Mouse (Mus musculus) left cerebral cortex, postnatal 10 days (tissue): ENCODE measurements around the gene Arl4c. TPM values are rescaled to one million over a fixed set of nuclear protein-coding genes. Genes with fewer than 3 reads are reported as not detected.

ENCODE experiments used
- DNase-seq, 2 experiments: peaks; one replicate each; pipeline ENCODE4 v3.0.0; 2021 to 2022; ENCODE audit warnings: low spot score in 2 of 2, mixed read lengths in 1 of 2; ENCODE audit errors: extremely low spot score in 1 of 2
- intact Hi-C: fragments of 180-260 bp; cut with DNase I; formaldehyde crosslinking; loops from one replicate; pipeline ENCODE4 v1.15.1; 2025
- total RNA-seq, 2 experiments: library from RNA; stranded (reverse); gene quantifications; 2 replicates each; pipeline ENCODE4 v1.2.3; 2021

The Arl4c gene
- 10 to 100 TPM; 56.2 to 62.1 TPM for total RNA-seq

DNA sequence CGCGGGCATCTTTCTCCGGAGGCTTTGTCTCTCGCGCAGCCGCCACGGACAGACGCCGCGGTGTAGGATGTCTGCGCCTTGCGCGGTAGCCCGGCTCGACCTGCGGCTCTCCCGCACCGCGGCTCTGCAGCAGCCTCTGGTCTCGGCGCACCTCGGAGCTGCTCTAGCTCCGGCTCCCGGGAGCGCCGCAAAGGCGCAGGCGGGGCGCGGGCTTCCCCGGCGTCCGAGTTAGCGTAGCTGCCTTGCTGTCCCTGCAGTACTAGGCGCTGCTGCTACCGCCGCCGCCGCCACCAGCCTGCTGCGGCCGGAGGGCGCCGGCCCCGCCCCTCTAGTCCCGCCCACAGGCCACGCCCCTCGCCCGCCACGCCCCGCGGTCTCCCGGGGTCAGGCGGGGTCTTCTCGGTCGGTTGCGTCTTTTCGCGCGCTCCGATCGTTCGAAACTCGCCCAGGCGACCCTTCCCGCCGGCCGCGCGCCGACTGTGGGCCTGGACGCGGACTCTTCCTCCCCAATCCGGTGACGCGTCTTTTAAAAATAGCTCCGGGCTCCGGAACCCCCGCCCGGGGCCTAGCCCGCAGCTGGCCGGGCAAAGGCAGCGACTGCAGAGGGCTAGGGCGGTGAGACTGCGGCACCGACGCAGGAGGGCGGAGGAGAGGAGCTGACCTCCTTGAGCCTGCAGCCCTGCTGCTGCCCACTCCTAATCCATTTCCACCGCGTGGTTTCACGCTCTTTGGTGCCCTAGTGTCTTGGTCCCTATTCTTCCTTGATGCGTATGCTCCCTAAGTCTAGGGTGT lies at the start of gene Arl4c:
Gene Arl4c (minus strand): TSS at position 352 of the 792 bp plus-strand sequence.
- intact Hi-C loops, result loop anchor here (5.0 kb wide), 2 partner anchors 45 to 345 kb away; no protein-coding TSS in a partner anchor
- DNase-seq, result peak; percentile 75 to 86

DNA sequence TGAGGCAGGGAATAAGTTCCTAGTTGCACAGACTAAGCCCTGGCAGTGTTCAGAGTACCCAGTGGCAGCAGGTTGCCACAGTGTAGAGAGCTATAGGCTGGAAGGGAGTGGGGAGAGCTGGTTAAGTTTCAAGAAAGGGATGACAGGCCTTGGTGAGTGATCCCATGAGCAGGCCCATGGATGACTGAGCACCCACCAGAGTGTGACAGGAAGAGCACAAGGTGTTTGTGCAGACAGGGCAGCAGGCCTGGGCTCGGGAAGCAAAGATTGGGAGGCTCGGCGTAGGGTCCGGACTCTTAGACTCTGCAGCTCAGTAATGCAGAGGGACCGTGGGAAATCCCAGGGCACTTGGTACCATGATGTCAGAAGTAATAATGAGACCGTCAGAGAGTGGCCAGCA lies 49.3 kb upstream of the Arl4c start:
- intact Hi-C loops, result no loop called here
- DNase-seq, result no peak

DNA sequence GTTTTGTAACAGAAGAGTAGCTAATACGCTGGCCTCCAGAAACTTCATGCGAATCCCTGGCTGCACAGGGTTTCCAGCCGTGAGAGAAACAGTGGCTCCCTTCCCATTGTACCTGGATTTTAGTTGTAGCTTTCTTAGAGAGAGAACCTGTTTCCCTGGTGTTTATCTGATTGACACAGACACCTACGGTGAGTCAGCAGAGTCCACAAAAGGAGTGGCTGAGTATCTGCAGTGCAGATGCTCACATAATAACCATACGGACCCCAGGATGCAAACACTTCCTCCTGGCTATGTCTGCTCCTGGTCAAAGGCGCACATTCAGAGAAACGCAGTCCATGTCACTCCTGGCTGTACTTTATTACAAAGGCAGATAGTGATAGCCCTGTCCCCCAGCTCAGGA lies 48.6 kb upstream of the Arl4c start:
- DNase-seq, result no peak
- intact Hi-C loops, result no loop called here

DNA sequence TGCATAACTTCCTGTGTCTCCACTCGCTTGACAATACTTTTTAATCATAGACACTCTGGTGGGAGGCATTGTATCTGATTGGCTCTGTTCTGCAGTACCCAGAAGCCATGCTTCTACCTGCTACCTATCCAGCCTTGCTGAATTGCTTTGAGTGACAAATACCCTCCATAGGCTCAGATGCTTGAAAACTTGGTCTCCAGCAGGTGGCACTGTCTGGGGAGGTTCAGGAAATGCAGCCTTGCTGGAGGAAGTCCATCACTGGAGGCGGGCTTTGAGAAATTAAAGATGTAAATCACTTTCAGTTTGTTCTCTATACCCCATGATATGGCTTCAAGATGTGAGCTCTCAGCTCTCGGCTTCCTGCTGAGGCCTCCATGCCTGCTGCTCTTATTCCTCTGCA lies 48.1 kb upstream of the Arl4c start:
- DNase-seq, result peak in 1 of 2 experiments; percentile 67
- intact Hi-C loops, result no loop called here

DNA sequence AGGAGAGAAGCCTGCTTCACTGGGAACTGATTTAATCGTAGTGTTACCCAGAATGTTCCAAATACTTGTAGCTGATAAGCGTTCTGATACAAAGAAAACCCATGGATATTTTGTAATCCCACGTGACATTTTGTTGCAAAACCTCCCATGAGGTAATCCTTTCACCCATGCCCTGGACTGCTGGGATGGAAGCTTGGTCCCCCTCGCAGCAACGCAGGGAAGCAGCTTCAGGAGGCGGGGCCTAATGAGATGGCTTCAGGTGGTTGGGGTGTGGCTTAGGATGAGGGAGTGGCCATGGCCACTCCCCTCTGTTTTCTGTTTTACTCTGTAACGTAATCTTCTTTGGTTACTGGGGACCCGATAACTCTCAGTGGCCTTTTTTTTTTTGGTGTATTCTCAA lies 47.1 kb upstream of the Arl4c start:
- no peak for DNase-seq
- intact Hi-C loops, result loop anchor here (10.0 kb wide), 2 partner anchors 776 to 886 kb away; no protein-coding TSS in a partner anchor

DNA sequence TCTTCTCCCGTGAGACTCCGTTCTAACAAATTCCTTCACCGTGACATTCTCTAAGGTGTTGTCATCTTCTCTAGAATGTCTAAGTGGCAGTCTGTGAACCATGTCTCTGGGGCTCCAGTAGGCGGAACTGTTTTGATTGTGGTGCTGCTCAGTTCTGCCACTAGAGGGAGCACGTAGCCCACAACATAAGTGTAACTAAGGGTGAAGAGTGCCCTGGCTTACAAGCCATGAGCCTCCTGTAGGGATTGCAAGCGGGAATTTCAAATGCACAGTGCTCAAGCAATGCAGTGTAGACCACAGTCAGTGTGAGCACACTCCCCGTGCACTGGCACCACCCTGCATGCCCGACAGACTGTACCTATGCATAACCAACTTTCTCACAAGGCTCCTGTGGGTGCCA lies 43.2 kb upstream of the Arl4c start:
- intact Hi-C loops, result loop anchor here (2.0 to 10.0 kb wide), 3 partner anchors 452 to 890 kb away; no protein-coding TSS in a partner anchor
- peak; percentile 84 to 87 for DNase-seq

DNA sequence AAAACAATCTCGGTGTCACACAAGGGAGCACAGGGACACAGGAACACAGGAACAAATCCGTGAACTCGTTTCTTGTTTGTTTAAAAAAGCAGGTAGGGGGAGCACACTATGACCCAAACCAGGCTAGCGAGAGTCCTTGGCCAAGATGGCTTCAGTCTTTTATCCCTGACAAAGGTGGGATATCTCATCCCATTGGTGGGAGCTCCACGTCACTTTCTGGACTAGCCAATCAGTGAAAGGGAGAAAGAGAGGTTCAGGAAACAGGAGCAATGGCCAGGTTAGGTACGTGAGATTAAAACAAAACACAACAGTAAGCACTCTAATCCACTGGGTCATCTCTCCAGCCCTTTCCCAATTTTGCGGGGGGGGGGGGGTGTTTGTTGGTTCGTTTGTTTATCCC lies 42.2 kb upstream of the Arl4c start:
- intact Hi-C loops, result loop anchor here (2.0 to 10.0 kb wide), 4 partner anchors 387 to 891 kb away; no protein-coding TSS in a partner anchor

DNA sequence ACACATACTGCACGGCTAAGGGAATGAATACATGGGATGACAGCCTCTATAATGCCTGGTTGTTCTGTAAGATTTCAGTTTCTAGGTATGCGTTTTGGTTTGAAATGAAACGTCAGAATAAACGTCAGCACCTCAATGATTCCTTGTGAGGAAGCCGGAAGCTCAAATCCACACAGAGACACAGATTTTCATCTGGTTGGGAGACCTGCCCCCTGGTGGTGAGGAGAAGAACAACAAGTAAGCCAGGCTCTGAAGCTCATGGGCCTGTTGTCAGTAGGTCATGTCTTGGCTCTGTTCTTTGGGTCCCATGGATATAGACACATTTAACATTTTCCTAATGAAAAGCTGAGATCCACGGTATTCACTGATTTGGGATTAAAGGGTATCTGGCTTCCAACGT lies 40.4 kb upstream of the Arl4c start:
- intact Hi-C loops, result loop anchor here (5.0 to 10.0 kb wide), 3 partner anchors 385 to 892 kb away; no protein-coding TSS in a partner anchor

More for the DNA sequence above, 42.2 kb upstream of the Arl4c start:
- no peak for DNase-seq

DNA sequence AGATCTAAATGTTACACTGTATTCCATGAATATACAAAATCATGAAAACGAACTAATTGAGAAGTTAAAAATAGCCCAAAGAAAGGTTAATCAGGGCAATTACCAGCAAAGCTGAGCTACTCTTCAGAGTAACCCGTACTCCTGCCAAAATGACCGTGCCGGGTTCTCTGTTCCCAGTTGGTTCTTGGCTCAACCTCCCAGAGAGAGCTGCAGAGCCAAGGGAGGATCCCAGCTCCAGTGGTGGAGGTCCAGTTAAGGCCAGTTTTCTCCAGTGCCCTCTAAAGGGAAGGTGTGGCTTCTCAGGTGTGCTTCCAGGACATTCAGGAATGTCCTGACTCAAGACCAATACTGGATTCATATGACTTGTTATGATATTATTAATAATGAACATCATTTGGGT lies 37.5 kb upstream of the Arl4c start:
- DNase-seq, result no peak
- intact Hi-C loops, result no loop called here

More for the DNA sequence above, 40.4 kb upstream of the Arl4c start:
- DNase-seq, result peak; percentile 50 to 54

DNA sequence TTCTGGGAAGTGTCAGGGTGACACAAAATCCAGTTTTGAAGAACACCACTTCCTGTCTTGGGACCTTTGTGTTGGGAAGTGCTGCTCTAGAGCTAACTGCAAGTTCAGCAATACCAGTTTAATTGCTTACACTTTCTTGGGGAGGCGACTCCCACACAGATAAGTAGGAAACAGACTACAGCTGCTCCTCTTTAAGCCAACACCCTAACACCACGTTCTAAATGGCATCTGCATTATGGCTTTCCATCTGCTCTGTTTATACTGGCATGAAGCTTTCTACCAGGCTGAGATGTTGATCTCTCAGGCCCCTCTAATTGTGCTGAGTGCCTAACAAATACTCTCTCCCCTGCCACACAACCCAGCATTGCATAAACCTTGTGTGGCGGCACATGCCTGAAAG lies 36.9 kb upstream of the Arl4c start:
- intact Hi-C loops, result no loop called here
- DNase-seq, result no peak

DNA sequence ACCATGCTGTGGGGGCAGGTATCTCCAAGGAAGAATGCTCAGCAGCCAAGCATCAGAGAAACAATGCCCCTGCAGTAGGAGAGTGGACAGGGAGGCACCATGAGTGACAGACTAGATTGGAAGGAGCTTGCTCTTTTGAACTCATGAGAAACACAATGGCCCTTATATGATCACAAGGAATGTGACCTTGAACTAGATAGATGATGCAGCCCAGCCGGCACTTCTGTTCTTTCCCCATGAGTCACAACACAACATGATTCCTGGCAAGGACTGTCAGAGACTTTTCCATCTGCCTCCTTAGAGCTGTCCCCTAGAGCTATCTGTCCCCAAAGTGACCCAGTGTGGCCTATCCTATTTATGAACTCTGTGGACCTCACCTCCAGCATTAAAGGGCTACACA lies 27.5 kb upstream of the Arl4c start:
- intact Hi-C loops, result no loop called here
- no peak for DNase-seq

DNA sequence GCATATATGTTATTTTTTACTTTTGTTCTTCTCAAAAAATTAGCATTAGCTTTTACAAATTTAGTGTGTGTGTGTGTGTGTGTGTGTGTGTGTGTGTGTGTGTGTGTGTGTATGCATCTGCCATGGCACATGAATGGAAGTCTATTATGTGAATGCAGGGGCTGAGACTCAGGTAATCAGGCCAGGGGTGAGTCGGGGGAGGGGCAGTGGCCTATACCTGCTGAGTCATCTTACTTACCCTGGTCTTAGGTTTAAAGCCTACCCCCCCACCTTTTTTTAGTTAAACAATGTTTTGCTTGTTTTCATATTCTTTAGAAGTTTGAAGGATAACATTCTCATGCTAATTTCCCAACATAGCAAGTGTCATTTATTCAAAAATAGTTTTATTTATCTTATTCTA lies 25.3 kb upstream of the Arl4c start:
- no peak for DNase-seq
- intact Hi-C loops, result no loop called here

DNA sequence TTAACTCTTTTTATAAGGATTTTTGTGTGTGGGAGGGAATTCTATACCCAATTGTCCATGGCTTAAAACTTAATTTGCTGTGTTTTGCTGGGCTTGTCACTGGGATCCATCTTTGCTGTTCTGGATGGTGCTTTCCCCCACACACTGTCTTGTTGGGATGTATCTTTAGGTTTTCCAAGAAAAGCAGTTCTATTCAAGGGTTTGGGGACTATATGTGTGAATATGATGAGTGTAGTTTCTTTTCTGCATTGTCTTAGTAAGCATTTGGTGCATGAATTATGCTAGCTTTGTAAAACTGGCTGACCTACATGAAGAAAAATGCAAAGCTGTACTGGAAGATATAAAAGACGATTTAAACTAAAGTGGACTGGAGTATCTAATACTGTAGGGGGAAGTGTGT lies 23.7 kb upstream of the Arl4c start:
- DNase-seq, result no peak
- intact Hi-C loops, result no loop called here

DNA sequence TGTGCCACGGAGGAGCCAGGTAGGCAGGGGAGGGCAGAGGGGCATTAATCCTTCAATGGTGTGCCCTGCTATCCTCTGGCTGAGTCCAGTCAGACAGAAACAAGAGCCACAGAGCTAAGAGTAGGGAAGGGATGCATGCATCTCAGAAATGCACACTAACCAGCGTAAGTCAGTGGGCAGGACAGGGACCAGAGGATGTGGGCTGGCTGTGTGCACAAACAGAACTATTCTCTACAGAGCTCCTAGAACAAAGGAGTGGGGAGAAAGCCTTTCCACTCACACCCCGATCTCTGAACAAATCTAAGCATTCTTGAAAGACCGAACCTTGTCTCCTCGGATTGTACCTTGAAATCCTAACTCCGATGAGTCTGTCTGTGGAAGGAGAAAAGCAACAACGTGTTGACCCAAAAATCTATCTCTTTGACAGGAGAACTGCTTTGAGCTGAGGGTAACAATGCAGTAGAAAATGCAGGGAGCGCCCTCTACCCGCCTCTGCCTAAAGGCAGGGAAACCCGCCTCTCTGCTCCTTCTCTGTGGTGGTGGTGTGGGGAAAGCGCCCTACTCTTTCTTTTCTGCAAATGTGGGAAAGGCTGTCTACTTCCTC lies 18.7 kb upstream of the Arl4c start:
- no peak for DNase-seq
- intact Hi-C loops, result no loop called here

DNA sequence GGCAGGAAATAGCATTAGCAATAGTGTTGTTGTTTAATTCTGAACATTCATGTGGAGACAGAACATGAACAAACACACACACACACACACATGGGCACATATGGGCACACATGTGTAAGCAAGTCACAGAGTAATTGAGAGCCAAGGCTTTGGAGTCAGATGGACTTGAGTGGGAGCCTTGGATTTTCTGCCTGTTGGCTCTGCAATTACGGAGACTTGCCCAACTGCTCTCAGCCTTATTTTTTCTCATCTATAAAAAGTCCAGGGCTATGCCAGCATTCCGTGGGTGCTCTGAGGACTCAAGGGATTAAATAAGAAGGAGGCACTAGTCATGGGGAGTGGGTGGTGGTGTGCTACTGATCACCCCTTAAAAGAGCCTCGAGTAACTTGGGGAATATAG lies 16.5 kb upstream of the Arl4c start:
- intact Hi-C loops, result no loop called here
- DNase-seq, result peak in 1 of 2 experiments; percentile 62

DNA sequence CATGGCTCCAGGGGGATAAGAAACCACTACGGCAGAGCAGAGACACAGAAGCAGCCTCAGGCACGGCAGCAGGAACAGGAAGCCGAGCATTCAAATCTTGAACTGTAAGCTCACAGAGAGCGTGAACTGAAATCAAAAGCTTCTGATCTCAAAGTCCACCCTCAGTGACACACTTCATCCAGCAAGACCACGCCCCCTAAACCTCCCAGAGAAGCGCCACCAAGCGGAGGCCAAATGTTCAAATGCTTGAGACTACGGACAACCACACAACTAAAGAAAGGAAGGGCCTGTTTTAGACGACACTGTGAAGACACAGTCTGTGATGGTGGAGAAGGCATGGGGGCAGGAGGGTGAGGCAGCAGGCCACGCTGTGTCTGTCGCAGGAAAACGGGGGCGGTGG lies 15.7 kb upstream of the Arl4c start:
- DNase-seq, result no peak
- intact Hi-C loops, result no loop called here

DNA sequence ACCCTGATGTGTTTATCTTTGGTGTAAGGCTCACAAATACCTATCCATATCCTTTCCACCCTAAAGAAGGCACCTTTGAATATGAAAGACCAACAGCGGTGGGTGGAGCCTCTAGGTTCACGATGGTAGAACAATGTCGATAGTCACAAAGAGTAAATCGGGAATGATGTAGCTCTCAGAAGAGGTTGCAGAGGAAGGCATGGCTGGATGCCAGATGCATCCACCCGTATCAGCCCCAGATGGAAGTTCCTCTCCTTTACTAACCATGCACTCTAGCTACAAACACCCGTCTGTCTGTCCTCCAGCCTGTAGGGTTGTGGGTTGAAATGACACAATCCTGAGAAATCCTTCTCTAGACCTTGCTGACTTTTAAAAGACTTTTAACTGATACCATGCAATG lies 10.0 kb upstream of the Arl4c start:
- no peak for DNase-seq

DNA sequence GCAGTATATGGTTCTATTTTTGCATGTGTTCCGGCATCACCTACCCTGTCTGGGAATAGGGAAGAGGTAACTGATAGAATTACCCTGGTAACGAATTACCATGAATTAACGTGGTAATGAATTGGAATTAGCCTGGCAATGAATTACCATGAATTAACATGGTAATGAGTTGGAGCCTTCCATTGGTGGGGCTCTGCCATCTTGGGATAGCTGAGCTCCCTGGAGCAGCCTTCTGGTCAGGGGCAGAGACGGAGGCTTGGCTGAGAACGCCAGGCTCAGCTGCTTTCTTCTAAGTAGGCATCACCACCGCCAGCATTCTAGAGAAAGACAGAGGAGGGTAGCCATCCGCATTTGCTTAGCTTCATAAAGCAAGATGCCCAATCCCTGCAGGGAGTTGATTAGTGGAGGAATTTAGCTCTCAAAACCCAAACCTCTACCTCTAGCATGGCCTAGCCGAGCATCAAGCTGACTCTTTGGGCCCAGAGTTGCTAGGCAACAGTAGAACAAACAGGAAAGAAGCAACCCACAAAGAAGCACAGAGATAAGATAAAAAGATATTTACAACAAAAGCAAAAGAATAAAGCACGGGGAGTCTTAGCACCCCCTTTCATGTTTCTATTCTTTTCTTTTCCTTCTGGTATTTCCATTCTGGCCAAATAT lies 6.8 kb upstream of the Arl4c start:
- intact Hi-C loops, result loop anchor here (5.0 kb wide), 1 partner anchor 251 kb away; no protein-coding TSS in a partner anchor
- no peak for DNase-seq

More for the DNA sequence above, 10.0 kb upstream of the Arl4c start:
- intact Hi-C loops, result no loop called here

DNA sequence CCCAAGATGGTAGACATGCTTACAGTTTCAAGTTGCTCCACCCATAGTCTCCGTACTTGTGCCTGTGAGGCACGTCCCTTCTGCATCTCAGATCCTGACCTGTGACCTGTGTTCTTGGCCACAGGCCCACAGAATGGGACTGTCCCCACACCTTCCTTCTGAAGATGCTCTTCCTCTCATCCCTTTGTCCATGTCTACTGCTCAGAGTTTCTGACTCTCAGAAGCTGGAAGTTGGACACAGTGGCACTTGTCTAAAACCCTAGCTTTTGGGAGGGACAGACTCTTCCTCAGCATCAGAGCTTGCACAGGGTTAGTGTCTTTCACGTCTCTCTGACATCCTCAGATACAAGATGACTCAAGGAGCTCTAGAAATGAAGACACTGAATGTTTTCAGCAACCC lies 6.2 kb upstream of the Arl4c start:
- DNase-seq, result no peak
- intact Hi-C loops, result loop anchor here (5.0 kb wide), 1 partner anchor 251 kb away; no protein-coding TSS in a partner anchor
